Mouse (Mus musculus) hindbrain, embryonic 12.5 days (tissue): ENCODE measurements around the gene Chad. TPM values are rescaled to one million over a fixed set of nuclear protein-coding genes. Genes with fewer than 3 reads are reported as not detected.

Experiments used
- ATAC-seq: fragments of 200-750 bp; cut with Nextera tagmentation; 2 replicates; pipeline ENCODE4 v1.8.0; 2017; ENCODE audit warnings: moderate TSS enrichment; ENCODE audit not compliant: low FRiP score
- H3K27ac ChIP-seq: fragments of 300-500 bp; sonication (generic); 2 replicates; pipeline ENCODE4 v1.5.1; 2016; ENCODE audit warnings: mild to moderate bottlenecking
- H3K27me3 ChIP-seq: fragments of 300-500 bp; sonication (generic); 2 replicates; pipeline ENCODE4 v1.6.1; 2016; ENCODE audit warnings: mild to moderate bottlenecking
- H3K36me3 ChIP-seq: fragments of 300-500 bp; sonication (generic); 2 replicates; pipeline ENCODE4 v1.6.1; 2016; ENCODE audit warnings: mild to moderate bottlenecking
- H3K4me1 ChIP-seq: fragments of 300-500 bp; sonication (generic); 2 replicates; pipeline ENCODE4 v1.6.1; 2016
- H3K4me2 ChIP-seq: fragments of 300-500 bp; sonication (generic); replicated peaks from 2 replicates; pipeline ENCODE4 v1.6.1; 2016; ENCODE audit warnings: mild to moderate bottlenecking
- H3K4me3 ChIP-seq: fragments of 300-500 bp; sonication (generic); 2 replicates; pipeline ENCODE4 v1.5.1; 2016; ENCODE audit warnings: mild to moderate bottlenecking
- H3K9ac ChIP-seq: fragments of 300-500 bp; sonication (generic); 2 replicates; pipeline ENCODE4 v1.6.1; 2016; ENCODE audit warnings: mild to moderate bottlenecking, moderate library complexity
- H3K9me3 ChIP-seq: fragments of 300-500 bp; sonication (generic); replicated peaks from 2 replicates; pipeline ENCODE4 v1.6.1; 2016; ENCODE audit warnings: mild to moderate bottlenecking
- WGBS: fragments of 180-500 bp; shearing (Covaris S2); methylation state at CpG from one replicate; pipeline ENCODE4 v1.1.7; 2016; 5-methylcytosine and 5-hydroxymethylcytosine counted together
- polyA plus RNA-seq: library from polyadenylated mRNA; unstranded; fragments of >200 nt; fragmentation: Nextera tagmentation; extraction: Ambion mirVana; gene quantifications from 2 replicates; pipeline ENCODE4 v1.2.1, GENCODE M21; 2016

The Chad gene
- polyA plus RNA-seq, 1 experiment from 2014 or later, result 0.98 TPM

- 95% methylated on average over 6 of the region's 6 CpGs for WGBS
These were observed 17.6 kb upstream of the Chad start for GRCm38 (mm10) chr11:94547271-94547670.

GRCm38 (mm10) chr11:94548041-94548784, 16.6 kb upstream of the Chad start:
- Histone ChIP-seq H3K36me3 (no peaks in the 10 kb centered on the region), H3K9me3 (no peaks in the 10 kb centered on the region), H3K4me3 (peak overlapping the region; percentile 60), H3K4me1 (peaks cover 21% of the 10 kb centered on the region), H3K27ac (no peak overlapping the region), H3K9ac (peak overlapping the region; percentile 72), H3K4me2 (peak overlapping the region; percentile 94), H3K27me3 (no peaks in the 10 kb centered on the region)
- peak; percentile 47 for ATAC-seq
- 10% methylated on average over 24 of the region's 24 CpGs for WGBS

More at GRCm38 (mm10) chr11:94547271-94547670, 17.6 kb upstream of the Chad start:
- Histone ChIP-seq H3K4me1 (peaks cover 21% of the 10 kb centered on the region), H3K9me3 (no peaks in the 10 kb centered on the region), H3K9ac (no peak overlapping the region), H3K4me3 (no peak overlapping the region), H3K27ac (no peak overlapping the region), H3K36me3 (no peaks in the 10 kb centered on the region), H3K4me2 (no peak overlapping the region), H3K27me3 (no peaks in the 10 kb centered on the region)
- ATAC-seq, result no peak

GRCm38 (mm10) chr11:94548888-94549690, 15.8 kb upstream of the Chad start, which contains the start of gene Rsad1:
Gene Rsad1 (minus strand): TSS chr11:94549255.
- 5% methylated on average over 49 of the region's 49 CpGs for WGBS
- Histone ChIP-seq H3K4me3 (peak within 1 kb of the TSS; percentile 60), H3K36me3 (no peaks in the 10 kb centered on the region), H3K27ac (peak within 1 kb of the TSS; percentile 85), H3K27me3 (no peaks in the 10 kb centered on the region), H3K9ac (peak within 1 kb of the TSS; percentile 72), H3K9me3 (no peaks in the 10 kb centered on the region), H3K4me2 (peak within 1 kb of the TSS; percentile 94), H3K4me1 (peaks cover 21% of the 10 kb centered on the region)
- peak; percentile 86 for ATAC-seq

GRCm38 (mm10) chr11:94549691-94550441, 15.0 kb upstream of the Chad start:
- WGBS, result 76% methylated on average over 10 of the region's 10 CpGs
- ATAC-seq, result no peak
- H3K4me1 ChIP-seq, result peaks cover 14% of the 10 kb centered on the region

GRCm38 (mm10) chr11:94550442-94550744, 14.5 kb upstream of the Chad start:
- no peaks in the 10 kb centered on the region for H3K9me3 ChIP-seq
- H3K36me3 ChIP-seq, result no peaks in the 10 kb centered on the region
- no peak overlapping the region for H3K4me2 ChIP-seq
- no peaks in the 10 kb centered on the region for H3K27me3 ChIP-seq
- no peak overlapping the region for H3K4me3 ChIP-seq
- no peak overlapping the region for H3K9ac ChIP-seq
- ATAC-seq, result no peak
- WGBS, result 87% methylated on average over 5 of the region's 5 CpGs
- no peak overlapping the region for H3K27ac ChIP-seq
- H3K4me1 ChIP-seq, result peaks cover 14% of the 10 kb centered on the region

More at GRCm38 (mm10) chr11:94549691-94550441, 15.0 kb upstream of the Chad start:
- no peak overlapping the region for H3K4me3 ChIP-seq
- H3K27me3 ChIP-seq, result no peaks in the 10 kb centered on the region
- H3K9me3 ChIP-seq, result no peaks in the 10 kb centered on the region
- no peak overlapping the region for H3K27ac ChIP-seq
- H3K9ac ChIP-seq, result no peak overlapping the region
- no peaks in the 10 kb centered on the region for H3K36me3 ChIP-seq
- H3K4me2 ChIP-seq, result no peak overlapping the region

- H3K4me2 ChIP-seq, result no peak overlapping the region
- no peaks in the 10 kb centered on the region for H3K27me3 ChIP-seq
- no peaks in the 10 kb centered on the region for H3K4me1 ChIP-seq
- ATAC-seq, result no peak
- H3K36me3 ChIP-seq, result no peaks in the 10 kb centered on the region
- H3K9ac ChIP-seq, result no peak overlapping the region
- no peaks in the 10 kb centered on the region for H3K9me3 ChIP-seq
- no peak overlapping the region for H3K27ac ChIP-seq
- 73% methylated on average over 3 of the region's 3 CpGs for WGBS
- no peak overlapping the region for H3K4me3 ChIP-seq
These were observed 6.6 kb upstream of the Chad start for GRCm38 (mm10) chr11:94558226-94558625.

- H3K4me3 ChIP-seq, result no peak overlapping the region
- H3K27ac ChIP-seq, result no peak overlapping the region
- no peak for ATAC-seq
- H3K9me3 ChIP-seq, result no peaks in the 10 kb centered on the region
- H3K27me3 ChIP-seq, result peaks cover 34% of the 10 kb centered on the region
- H3K36me3 ChIP-seq, result no peaks in the 10 kb centered on the region
- no peak overlapping the region for H3K9ac ChIP-seq
- H3K4me1 ChIP-seq, result peaks cover 19% of the 10 kb centered on the region
- 92% methylated on average over 5 of the region's 5 CpGs for WGBS
- no peak overlapping the region for H3K4me2 ChIP-seq
These were observed 1.5 kb upstream of the Chad start for GRCm38 (mm10) chr11:94563383-94563782.

GRCm38 (mm10) chr11:94563821-94564220, 1.0 kb upstream of the Chad start:
- 0 out of 2 replicates have a peak overlapping the region, but pooled peaks have one; percentile 26 for H3K4me3 ChIP-seq
- 59% methylated on average over 5 of the region's 5 CpGs for WGBS

GRCm38 (mm10) chr11:94565151-94565479, 268 bp downstream of the Chad start:
- peaks cover 21% of the 10 kb centered on the region for H3K4me1 ChIP-seq
- H3K36me3 ChIP-seq, result no peaks in the 10 kb centered on the region
- no peak for ATAC-seq
- WGBS, result 11% methylated on average over 16 of the region's 16 CpGs
- no peaks in the 10 kb centered on the region for H3K9me3 ChIP-seq
- H3K4me2 ChIP-seq, result peak overlapping the region; percentile 51
- H3K27ac ChIP-seq, result no peak overlapping the region
- H3K27me3 ChIP-seq, result peaks cover 34% of the 10 kb centered on the region
- H3K9ac ChIP-seq, result no peak overlapping the region
- H3K4me3 ChIP-seq, result peak overlapping the region; percentile 26

More at GRCm38 (mm10) chr11:94563821-94564220, 1.0 kb upstream of the Chad start:
- Histone ChIP-seq H3K27ac (no peak overlapping the region), H3K4me2 (peak overlapping the region; percentile 51; the same call in 1 of the 2 replicates), H3K36me3 (no peaks in the 10 kb centered on the region), H3K9me3 (no peaks in the 10 kb centered on the region), H3K9ac (no peak overlapping the region), H3K27me3 (peaks cover 34% of the 10 kb centered on the region), H3K4me1 (peaks cover 19% of the 10 kb centered on the region)
- ATAC-seq, result no peak

- no peak overlapping the region for H3K4me2 ChIP-seq
- peaks cover 34% of the 10 kb centered on the region for H3K27me3 ChIP-seq
- no peak overlapping the region for H3K9ac ChIP-seq
- H3K36me3 ChIP-seq, result no peaks in the 10 kb centered on the region
- peaks cover 27% of the 10 kb centered on the region for H3K4me1 ChIP-seq
- ATAC-seq, result no peak
- WGBS, result 72% methylated on average over 6 of the region's 6 CpGs
- no peak overlapping the region for H3K4me3 ChIP-seq
- H3K27ac ChIP-seq, result no peak overlapping the region
- H3K9me3 ChIP-seq, result no peaks in the 10 kb centered on the region
These were observed 1.7 kb downstream of the Chad start for GRCm38 (mm10) chr11:94566534-94566933.

- no peak overlapping the region for H3K4me2 ChIP-seq
- ATAC-seq, result no peak
- WGBS, result 92% methylated on average over 7 of the region's 7 CpGs
- no peaks in the 10 kb centered on the region for H3K9me3 ChIP-seq
- H3K4me1 ChIP-seq, result peaks cover 27% of the 10 kb centered on the region
- H3K4me3 ChIP-seq, result no peak overlapping the region
- H3K36me3 ChIP-seq, result no peaks in the 10 kb centered on the region
- peaks cover 34% of the 10 kb centered on the region for H3K27me3 ChIP-seq
- no peak overlapping the region for H3K9ac ChIP-seq
- no peak overlapping the region for H3K27ac ChIP-seq
These were observed 2.5 kb downstream of the Chad start for GRCm38 (mm10) chr11:94567326-94567725.

- peak; percentile 8; the same call in 1 of the 2 replicates for ATAC-seq
- H3K4me3 ChIP-seq, result no peak overlapping the region
- 0 out of 2 replicates have a peak, but pooled peaks cover 8% of the 10 kb centered on the region for H3K4me1 ChIP-seq
- H3K36me3 ChIP-seq, result no peaks in the 10 kb centered on the region
- 47% methylated on average over 9 of the region's 9 CpGs for WGBS
- no peak overlapping the region for H3K27ac ChIP-seq
- H3K9me3 ChIP-seq, result no peaks in the 10 kb centered on the region
- no peak overlapping the region for H3K4me2 ChIP-seq
- H3K27me3 ChIP-seq, result peaks cover 14% of the 10 kb centered on the region
- H3K9ac ChIP-seq, result no peak overlapping the region
These were observed 5.8 kb downstream of the Chad start for GRCm38 (mm10) chr11:94570612-94571011.
